Mouse (Mus musculus): ENCODE results near the gene Eif3k.

Eif3k gene

GRCm38 (mm10) chr7:28981651-28982273, at the start of gene Eif3k, which contains the start of gene Map4k1:
Gene Eif3k, minus strand, starts transcription at chr7:28981864.
Gene Map4k1, plus strand, starts transcription at chr7:28982050.
- peak; percentile 96 to 98 for DNase-seq

GRCm38 (mm10) chr7:29029690-29030656, 48.3 kb upstream of the Eif3k start:
- no peak for DNase-seq

GRCm38 (mm10) chr7:29028761-29029160, 47.1 kb upstream of the Eif3k start:
- no peak for DNase-seq

GRCm38 (mm10) chr7:29026811-29027210, 45.1 kb upstream of the Eif3k start:
- DNase-seq, result no peak

- no peak for DNase-seq
Measured at GRCm38 (mm10) chr7:29026195-29026594, 44.5 kb upstream of the Eif3k start.

- DNase-seq, result no peak
Measured at GRCm38 (mm10) chr7:29025566-29025965, 43.9 kb upstream of the Eif3k start.

GRCm38 (mm10) chr7:29023514-29023913, 41.9 kb upstream of the Eif3k start:
- no peak for DNase-seq

GRCm38 (mm10) chr7:29022479-29022878, 40.8 kb upstream of the Eif3k start:
- no peak for DNase-seq

GRCm38 (mm10) chr7:29019447-29020220, 38.0 kb upstream of the Eif3k start:
- DNase-seq, result peak; percentile 51 to 59

- no peak for DNase-seq
Measured at GRCm38 (mm10) chr7:29017222-29017621, 35.6 kb upstream of the Eif3k start.

- DNase-seq, result no peak
Measured at GRCm38 (mm10) chr7:29016440-29016839, 34.8 kb upstream of the Eif3k start.

- DNase-seq, result no peak
Measured at GRCm38 (mm10) chr7:29014984-29015383, 33.3 kb upstream of the Eif3k start.

- DNase-seq, result no peak
Measured at GRCm38 (mm10) chr7:29008714-29009113, 27.1 kb upstream of the Eif3k start.

- DNase-seq, result no peak
Measured at GRCm38 (mm10) chr7:29008171-29008570, 26.5 kb upstream of the Eif3k start.

GRCm38 (mm10) chr7:29007224-29008101, 25.8 kb upstream of the Eif3k start:
- no peak for DNase-seq

- DNase-seq, result peak; percentile 54 to 68
Measured at GRCm38 (mm10) chr7:29000651-29001605, 19.3 kb upstream of the Eif3k start.

GRCm38 (mm10) chr7:28993402-28993801, 11.7 kb upstream of the Eif3k start:
- no peak for DNase-seq

- DNase-seq, result no peak
Measured at GRCm38 (mm10) chr7:28992997-28993396, 11.3 kb upstream of the Eif3k start.

- no peak for DNase-seq
Measured at GRCm38 (mm10) chr7:28991616-28992015, 10.0 kb upstream of the Eif3k start.

GRCm38 (mm10) chr7:28990766-28991273, 9.2 kb upstream of the Eif3k start:
- DNase-seq, result no peak

GRCm38 (mm10) chr7:28985207-28985606, 3.5 kb upstream of the Eif3k start:
- DNase-seq, result no peak

Measured in cerebellum, postnatal 10 days (tissue).